Mouse (Mus musculus): ENCODE data around the gene Pithd1. TPM values are rescaled to one million over a fixed set of nuclear protein-coding genes. Genes with fewer than 3 reads are reported as not detected.

The Pithd1 gene
- polyA plus RNA-seq, 1 experiment from 2014 or later, result 115 TPM

DNA sequence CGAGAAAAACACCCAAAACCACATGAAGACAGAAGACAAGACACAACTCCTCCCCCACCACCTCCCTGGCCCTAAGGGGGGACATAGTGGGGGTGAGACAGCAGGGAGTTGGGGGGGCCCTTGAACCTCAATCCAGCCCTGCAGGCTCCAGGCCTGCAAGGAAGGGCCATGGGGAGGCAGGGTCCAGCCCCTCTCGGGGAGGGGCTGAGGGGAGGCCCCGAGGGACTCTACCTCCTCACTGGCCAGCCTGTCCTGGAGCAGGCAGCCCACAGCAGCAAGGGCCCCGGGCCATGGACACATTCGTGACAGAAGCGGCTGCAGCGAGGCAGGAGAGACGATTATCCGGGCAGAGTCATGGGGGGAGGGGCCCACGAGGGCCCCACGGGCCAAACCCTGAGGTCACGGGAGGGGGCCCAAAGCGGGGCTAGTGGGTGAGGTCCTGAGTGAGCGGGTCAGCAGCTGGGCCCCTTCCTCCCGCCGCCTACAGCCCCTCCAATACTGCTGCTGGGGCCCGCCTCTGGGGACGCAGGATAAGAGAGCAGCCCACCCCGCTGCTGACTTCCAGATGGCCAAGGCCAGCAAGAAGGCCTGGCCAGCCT lies 18.7 kb downstream of the Pithd1 start:
- ATAC-seq, result no peak
- Histone ChIP-seq H3K9ac (no peak overlapping the region), H3K9me3 (replicated peaks) (no peaks in the 10 kb centered on the region)

DNA sequence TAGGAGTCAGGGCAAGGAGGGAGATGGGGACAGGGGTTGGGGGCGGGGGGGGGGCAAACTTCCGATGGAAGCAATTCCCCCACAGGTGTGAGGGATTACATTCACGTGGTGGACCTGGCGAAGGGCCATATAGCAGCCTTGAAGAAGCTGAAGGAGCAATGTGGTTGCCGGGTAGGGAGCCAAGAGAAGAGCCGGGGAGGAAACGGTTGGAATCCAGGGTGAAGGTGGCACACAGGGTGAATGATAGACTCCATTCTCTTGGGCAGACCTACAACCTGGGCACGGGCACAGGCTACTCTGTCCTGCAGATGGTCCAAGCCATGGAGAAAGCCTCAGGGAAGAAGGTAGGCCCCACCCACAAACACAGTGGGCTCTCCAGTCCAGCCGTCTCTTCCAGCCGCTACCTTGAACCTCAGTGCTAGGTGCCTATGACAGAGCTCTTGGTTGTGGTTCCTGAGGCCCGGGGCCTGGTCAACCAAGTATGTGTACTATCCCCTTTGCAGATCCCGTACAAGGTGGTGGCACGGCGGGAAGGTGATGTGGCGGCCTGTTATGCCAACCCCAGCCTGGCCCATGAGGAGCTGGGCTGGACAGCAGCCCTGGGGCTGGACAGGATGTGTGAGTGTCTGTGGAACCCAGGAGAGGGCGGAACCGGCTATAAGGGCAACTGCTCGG lies 19.8 kb downstream of the Pithd1 start:
- H3K9ac ChIP-seq, result no peak overlapping the region
- H3K4me2 ChIP-seq, result no peak overlapping the region
- H3K9me3 ChIP-seq (replicated peaks), result no peaks in the 10 kb centered on the region
- WGBS (ENCODE audit: insufficient replicate concordance), result 84% methylated on average over 18 of the region's 18 CpGs
- H3K36me3 ChIP-seq, result peaks cover 54% of the 10 kb centered on the region
- H3K27me3 ChIP-seq (replicated peaks), result no peaks in the 10 kb centered on the region
- ATAC-seq, result no peak
- no peak overlapping the region for H3K4me3 ChIP-seq
- peaks cover 53% of the 10 kb centered on the region for H3K4me1 ChIP-seq
- no peak overlapping the region for H3K27ac ChIP-seq

More for the DNA sequence above, 18.7 kb downstream of the Pithd1 start:
- Histone ChIP-seq H3K27me3 (replicated peaks) (no peaks in the 10 kb centered on the region), H3K4me1 (peaks cover 52% of the 10 kb centered on the region), H3K27ac (no peak overlapping the region), H3K4me2 (no peak overlapping the region), H3K36me3 (peaks cover 54% of the 10 kb centered on the region), H3K4me3 (no peak overlapping the region)
- 60% methylated on average over 19 of the region's 19 CpGs for WGBS (ENCODE audit: insufficient replicate concordance)

DNA sequence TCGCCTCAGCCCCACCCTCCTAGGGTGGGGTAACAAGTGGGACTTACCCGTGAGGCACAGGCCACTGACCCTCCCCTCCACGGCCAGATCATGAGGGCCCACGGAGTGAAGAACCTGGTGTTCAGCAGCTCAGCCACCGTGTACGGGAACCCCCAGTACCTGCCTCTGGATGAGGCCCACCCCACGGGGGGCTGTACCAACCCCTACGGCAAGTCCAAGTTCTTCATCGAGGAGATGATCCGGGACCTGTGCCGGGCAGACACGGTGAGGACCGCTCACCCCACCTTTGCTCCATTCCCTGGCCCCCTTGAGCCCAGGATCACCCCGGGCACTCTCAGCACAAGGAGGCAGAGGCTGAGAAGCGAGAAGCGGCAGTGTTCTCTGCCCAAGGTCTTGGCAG lies 20.8 kb downstream of the Pithd1 start:
- Histone ChIP-seq H3K9ac (no peak overlapping the region), H3K4me1 (peaks cover 46% of the 10 kb centered on the region), H3K36me3 (peaks cover 64% of the 10 kb centered on the region), H3K27ac (no peak overlapping the region), H3K27me3 (replicated peaks) (no peaks in the 10 kb centered on the region), H3K9me3 (replicated peaks) (no peaks in the 10 kb centered on the region), H3K4me3 (no peak overlapping the region), H3K4me2 (no peak overlapping the region)
- WGBS (ENCODE audit: insufficient replicate concordance), result 87% methylated on average over 16 of the region's 16 CpGs
- no peak for ATAC-seq

DNA sequence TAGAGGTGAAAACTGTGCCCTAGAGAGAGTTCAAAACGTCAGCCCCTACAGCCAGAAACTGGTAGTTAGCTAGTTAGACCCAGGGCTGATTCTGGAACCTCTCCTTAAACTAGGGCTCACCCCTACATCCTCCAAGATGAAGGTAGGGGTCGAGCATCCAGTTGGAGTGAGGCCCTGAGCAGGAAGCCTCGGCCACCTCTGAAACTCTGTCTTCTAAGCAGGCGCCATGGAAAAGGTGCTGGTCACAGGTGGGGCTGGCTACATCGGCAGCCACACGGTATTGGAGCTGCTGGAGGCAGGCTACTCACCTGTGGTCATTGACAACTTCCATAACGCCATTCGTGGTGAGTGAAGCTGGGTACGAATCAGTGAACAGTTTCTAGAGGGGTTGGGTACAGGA lies 22.0 kb downstream of the Pithd1 start:
- H3K4me1 ChIP-seq, result peaks cover 46% of the 10 kb centered on the region
- 0 out of 2 replicates have a peak overlapping the region, but pooled peaks have one; percentile 85 for H3K9ac ChIP-seq
- no peak for ATAC-seq
- peak overlapping the region; percentile 76; the same call in 1 of the 2 replicates for H3K27ac ChIP-seq
- peak overlapping the region; percentile 99 for H3K4me2 ChIP-seq
- WGBS (ENCODE audit: insufficient replicate concordance), result 76% methylated on average over 9 of the region's 9 CpGs
- H3K36me3 ChIP-seq, result peaks cover 66% of the 10 kb centered on the region
- H3K9me3 ChIP-seq (replicated peaks), result no peaks in the 10 kb centered on the region
- H3K4me3 ChIP-seq, result 0 out of 2 replicates have a peak overlapping the region, but pooled peaks have one; percentile 81
- H3K27me3 ChIP-seq (replicated peaks), result no peaks in the 10 kb centered on the region

DNA sequence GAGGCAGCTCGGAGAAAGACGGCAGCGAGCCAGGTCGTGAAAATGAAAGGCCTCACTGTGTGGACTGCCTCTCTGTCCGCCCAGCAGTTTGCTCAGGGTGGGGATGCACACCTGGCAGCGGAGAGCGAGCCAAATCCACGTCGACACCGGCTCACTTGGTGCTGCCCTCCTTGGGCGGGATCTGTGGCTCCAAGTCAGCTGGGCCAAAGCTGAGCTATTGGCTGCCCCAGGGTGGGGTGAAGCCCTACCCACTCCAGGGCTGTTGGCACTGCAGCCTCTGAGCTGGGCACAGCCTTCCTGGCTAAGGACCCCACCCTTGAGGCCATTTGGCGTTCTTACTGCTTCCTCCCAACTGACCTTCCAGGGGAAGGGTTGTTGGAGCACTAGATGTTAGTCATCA lies 22.6 kb downstream of the Pithd1 start:
- H3K4me1 ChIP-seq, result peaks cover 46% of the 10 kb centered on the region
- peak; percentile 27 for ATAC-seq
- 9% methylated on average over 12 of the region's 12 CpGs for whole genome bisulfite sequencing (ENCODE audit: insufficient replicate concordance)
- peak overlapping the region; percentile 81 for H3K4me3 ChIP-seq
- H3K27ac ChIP-seq, result peak overlapping the region; percentile 76
- H3K9ac ChIP-seq, result peak overlapping the region; percentile 85
- no peaks in the 10 kb centered on the region for H3K27me3 ChIP-seq (replicated peaks)
- H3K4me2 ChIP-seq, result peak overlapping the region; percentile 99
- H3K9me3 ChIP-seq (replicated peaks), result no peaks in the 10 kb centered on the region
- peaks cover 66% of the 10 kb centered on the region for H3K36me3 ChIP-seq

DNA sequence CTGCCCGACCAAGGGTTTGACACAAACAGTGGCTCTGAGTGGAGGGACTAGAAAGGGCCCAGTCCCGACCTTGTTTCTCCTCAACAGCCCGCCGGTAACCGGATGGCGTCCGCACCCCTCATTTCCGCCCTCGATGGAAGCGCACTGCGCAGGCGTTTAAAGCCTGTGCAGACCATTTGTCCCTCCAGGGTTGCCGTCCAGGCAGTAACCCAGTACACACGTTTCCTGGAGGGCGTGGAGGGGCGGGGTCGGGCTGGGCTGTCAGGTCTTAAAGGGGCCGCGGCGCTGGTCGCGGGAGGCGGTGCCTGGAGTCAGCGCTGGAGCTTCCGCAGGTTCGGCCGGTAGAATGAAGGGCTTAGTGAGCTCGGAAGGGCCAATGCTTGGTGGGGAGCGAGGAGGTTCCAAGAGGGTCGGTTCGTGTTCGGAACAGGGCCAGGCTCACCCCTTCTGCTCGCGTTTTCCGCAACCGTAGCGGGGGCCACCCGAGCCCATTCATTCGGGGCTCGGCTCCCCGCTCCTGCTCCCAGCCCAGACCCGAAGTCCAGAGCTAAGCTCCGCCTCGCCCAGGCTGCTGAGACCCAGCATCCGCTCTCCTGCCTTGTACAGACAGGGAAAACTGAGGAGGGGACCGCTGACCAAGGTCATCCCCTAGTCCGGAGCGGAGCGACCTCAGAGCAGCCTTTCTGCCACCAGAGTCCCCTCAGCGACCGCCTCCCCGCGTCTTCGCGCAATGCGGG lies 23.4 kb downstream of the Pithd1 start, which contains the start of gene Gale:
TSS of gene Gale (plus strand) at position 271 of the 737 bp plus-strand sequence.
- Histone ChIP-seq H3K4me2 (peak within 1 kb of the TSS; percentile 99), H3K36me3 (peaks cover 66% of the 10 kb centered on the region), H3K4me3 (peak within 1 kb of the TSS; percentile 81), H3K4me1 (peaks cover 46% of the 10 kb centered on the region), H3K27me3 (replicated peaks) (no peaks in the 10 kb centered on the region), H3K9me3 (replicated peaks) (no peaks in the 10 kb centered on the region), H3K9ac (peak within 1 kb of the TSS; percentile 85), H3K27ac (peak within 1 kb of the TSS; percentile 87)
- peak; percentile 91 for ATAC-seq
- WGBS (ENCODE audit: insufficient replicate concordance), result under 1% methylated on average over 56 of the region's 56 CpGs

DNA sequence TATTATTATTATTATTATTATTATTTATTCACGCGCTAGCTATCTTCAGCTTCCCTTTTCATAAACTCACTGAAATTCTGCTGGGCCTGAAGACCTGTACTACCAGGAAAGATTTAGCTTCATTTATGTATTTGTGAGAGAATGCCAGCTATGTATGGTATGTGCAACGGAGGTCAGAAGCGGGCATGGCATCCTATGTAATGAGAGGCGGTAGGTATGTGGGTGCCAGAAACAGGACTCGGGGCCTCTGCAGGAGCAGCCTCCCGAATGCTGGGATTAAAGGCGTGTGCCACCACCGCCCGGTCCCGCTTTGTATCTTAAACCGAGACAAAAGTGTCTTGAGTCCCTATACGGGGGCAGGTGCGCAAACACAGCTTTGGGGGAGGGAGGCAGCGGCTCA lies 24.1 kb downstream of the Pithd1 start:
- peak overlapping the region; percentile 85 for H3K9ac ChIP-seq
- H3K9me3 ChIP-seq (replicated peaks), result no peaks in the 10 kb centered on the region
- no peaks in the 10 kb centered on the region for H3K27me3 ChIP-seq (replicated peaks)
- peaks cover 46% of the 10 kb centered on the region for H3K4me1 ChIP-seq
- H3K27ac ChIP-seq, result peak overlapping the region; percentile 87
- peak; percentile 12 for ATAC-seq
- peak overlapping the region; percentile 99 for H3K4me2 ChIP-seq
- peak overlapping the region; percentile 81 for H3K4me3 ChIP-seq
- peaks cover 66% of the 10 kb centered on the region for H3K36me3 ChIP-seq
- 6% methylated on average over 15 of the region's 15 CpGs for WGBS (ENCODE audit: insufficient replicate concordance)

DNA sequence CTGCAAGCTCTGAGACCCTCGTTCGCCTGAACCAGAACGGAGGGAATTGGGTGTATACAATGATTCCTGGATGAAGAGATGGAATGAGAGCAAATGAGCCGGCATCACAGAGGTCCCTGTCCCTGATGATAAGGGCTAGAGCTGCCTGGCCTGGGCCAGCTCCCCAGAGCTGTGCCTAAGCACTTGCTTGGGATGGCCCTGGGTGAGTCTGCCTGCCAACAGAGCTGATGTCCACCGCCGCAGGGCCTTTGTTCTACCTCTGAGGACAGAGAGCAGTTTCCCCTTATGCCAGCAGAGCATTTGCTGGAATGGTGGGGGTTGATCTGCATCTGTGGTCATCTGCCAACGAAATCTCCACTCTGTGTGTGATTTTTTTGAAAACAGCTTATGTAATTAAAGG lies 24.9 kb downstream of the Pithd1 start:
- H3K4me1 ChIP-seq, result peaks cover 46% of the 10 kb centered on the region
- H3K9me3 ChIP-seq (replicated peaks), result no peaks in the 10 kb centered on the region
- no peaks in the 10 kb centered on the region for H3K27me3 ChIP-seq (replicated peaks)
- no peak overlapping the region for H3K4me3 ChIP-seq
- no peak for ATAC-seq
- H3K27ac ChIP-seq, result peak overlapping the region; percentile 87; the same call in 1 of the 2 replicates
- peaks cover 66% of the 10 kb centered on the region for H3K36me3 ChIP-seq
- WGBS (ENCODE audit: insufficient replicate concordance), result 77% methylated on average over 7 of the region's 7 CpGs
- peak overlapping the region; percentile 99 for H3K4me2 ChIP-seq
- peak overlapping the region; percentile 85; the same call in 1 of the 2 replicates for H3K9ac ChIP-seq

DNA sequence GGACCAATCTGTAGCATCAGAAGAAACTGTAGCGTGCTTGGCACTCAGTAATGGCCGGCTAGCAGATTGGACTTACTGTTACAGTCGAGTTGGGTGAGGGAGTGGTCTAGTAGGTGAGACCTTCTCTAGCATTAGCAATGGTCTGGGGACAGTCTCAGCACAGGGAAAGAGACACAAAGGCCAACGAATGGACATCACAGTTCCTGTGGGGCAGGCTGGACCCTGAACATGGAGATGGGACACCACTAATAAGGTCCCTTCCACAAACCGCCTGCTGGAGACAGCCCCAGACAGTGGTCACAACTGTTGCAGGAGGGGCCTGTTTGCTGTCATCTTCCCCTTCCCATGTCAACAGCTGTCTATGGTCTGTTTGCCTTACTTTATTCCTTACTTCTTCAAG lies 25.4 kb downstream of the Pithd1 start:
- no peak for ATAC-seq
- H3K4me1 ChIP-seq, result peaks cover 46% of the 10 kb centered on the region
- no peaks in the 10 kb centered on the region for H3K27me3 ChIP-seq (replicated peaks)
- no peak overlapping the region for H3K9ac ChIP-seq
- 76% methylated on average over 5 of the region's 5 CpGs for WGBS (ENCODE audit: insufficient replicate concordance)
- H3K4me2 ChIP-seq, result no peak overlapping the region
- no peak overlapping the region for H3K4me3 ChIP-seq
- no peak overlapping the region for H3K27ac ChIP-seq
- H3K36me3 ChIP-seq, result peaks cover 63% of the 10 kb centered on the region
- H3K9me3 ChIP-seq (replicated peaks), result no peaks in the 10 kb centered on the region

DNA sequence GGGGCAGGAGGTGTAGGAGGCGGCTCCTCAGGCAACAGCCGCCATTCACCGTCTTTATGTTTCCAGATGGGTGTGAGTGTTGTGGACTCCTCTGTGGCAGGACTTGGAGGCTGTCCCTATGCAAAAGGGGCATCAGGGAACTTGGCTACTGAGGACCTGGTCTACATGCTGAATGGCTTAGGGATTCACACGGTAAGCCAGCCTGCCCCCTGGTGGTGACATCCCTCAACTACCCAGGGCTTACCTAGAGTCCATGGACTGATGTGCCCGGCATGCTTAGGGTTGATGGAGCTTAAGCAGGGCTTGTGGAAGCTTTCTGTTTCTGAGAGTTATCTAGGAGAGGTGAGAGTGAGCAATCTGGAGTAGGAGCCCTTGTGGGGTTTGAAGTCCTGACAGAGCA lies 26.3 kb downstream of the Pithd1 start:
- WGBS (ENCODE audit: insufficient replicate concordance), result 34% methylated on average over 5 of the region's 5 CpGs
- H3K27ac ChIP-seq, result no peak overlapping the region
- H3K4me2 ChIP-seq, result no peak overlapping the region
- no peaks in the 10 kb centered on the region for H3K27me3 ChIP-seq (replicated peaks)
- H3K36me3 ChIP-seq, result peaks cover 63% of the 10 kb centered on the region
- no peak overlapping the region for H3K9ac ChIP-seq
- no peak for ATAC-seq
- no peaks in the 10 kb centered on the region for H3K9me3 ChIP-seq (replicated peaks)
- no peak overlapping the region for H3K4me3 ChIP-seq
- H3K4me1 ChIP-seq, result peaks cover 40% of the 10 kb centered on the region

DNA sequence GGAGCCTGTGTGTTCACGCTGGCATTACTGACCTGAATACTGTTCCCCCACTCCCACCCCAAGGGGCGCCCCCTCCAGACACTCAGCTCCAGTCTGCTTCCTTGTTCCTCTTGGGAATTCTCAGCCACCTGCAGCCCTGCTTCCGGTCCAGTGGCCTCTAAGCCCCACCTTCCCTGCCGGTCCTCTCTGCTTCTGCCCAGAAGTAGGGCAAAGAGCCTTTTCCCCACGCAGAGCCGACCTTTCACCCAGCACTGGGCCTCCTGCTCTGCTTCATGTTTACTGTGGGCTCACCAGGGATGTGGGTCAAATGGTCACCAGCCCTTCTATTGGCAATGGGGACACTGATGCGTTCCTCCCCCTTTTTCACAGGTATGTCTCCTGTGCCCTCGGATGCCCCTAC lies 28.7 kb downstream of the Pithd1 start:
- Histone ChIP-seq H3K9ac (no peak overlapping the region), H3K27ac (peak overlapping the region; percentile 48; the same call in 1 of the 2 replicates), H3K4me2 (peak overlapping the region; percentile 2; the same call in 1 of the 2 replicates), H3K36me3 (peaks cover 80% of the 10 kb centered on the region), H3K27me3 (replicated peaks) (no peaks in the 10 kb centered on the region), H3K9me3 (replicated peaks) (no peaks in the 10 kb centered on the region), H3K4me1 (peaks cover 21% of the 10 kb centered on the region), H3K4me3 (no peak overlapping the region)
- ATAC-seq, result no peak
- WGBS (ENCODE audit: insufficient replicate concordance), result 63% methylated on average over 8 of the region's 8 CpGs

DNA sequence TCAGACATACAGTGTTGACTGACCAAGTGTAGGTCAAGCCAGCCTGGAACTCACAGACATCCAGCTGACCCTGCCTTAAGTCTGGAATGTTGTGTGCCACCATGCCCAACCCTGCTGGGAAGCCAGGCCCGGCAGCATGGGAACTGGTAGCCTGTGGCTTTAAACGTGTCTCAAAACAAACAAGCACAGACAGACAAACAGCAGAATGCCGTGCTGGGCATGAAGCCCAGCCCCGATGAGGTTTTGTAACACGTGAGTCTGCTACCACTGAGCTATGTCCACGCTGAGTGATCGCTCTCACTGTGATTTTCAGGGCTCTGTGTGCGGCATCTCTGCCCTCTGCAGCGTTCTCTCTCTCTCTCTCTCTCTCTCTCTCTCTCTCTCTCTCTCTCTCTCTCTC lies 31.2 kb downstream of the Pithd1 start:
- Histone ChIP-seq H3K4me3 (no peak overlapping the region), H3K27ac (no peak overlapping the region), H3K9ac (no peak overlapping the region; the same call in 1 of the 2 replicates), H3K27me3 (replicated peaks) (no peaks in the 10 kb centered on the region), H3K4me1 (peaks cover 11% of the 10 kb centered on the region), H3K9me3 (replicated peaks) (peaks cover 14% of the 10 kb centered on the region), H3K4me2 (no peak overlapping the region), H3K36me3 (peaks cover 89% of the 10 kb centered on the region)
- ATAC-seq, result no peak
- WGBS (ENCODE audit: insufficient replicate concordance), result 82% methylated on average over 9 of the region's 9 CpGs
